Mouse (Mus musculus): ENCODE measurements around the gene Wnt5a. TPM values are rescaled to one million over a fixed set of nuclear protein-coding genes. Genes with fewer than 3 reads are reported as not detected.

Wnt5a gene
- total RNA-seq, 2 experiments from 2014 or later = 10.0 to 11.3 TPM

DNA sequence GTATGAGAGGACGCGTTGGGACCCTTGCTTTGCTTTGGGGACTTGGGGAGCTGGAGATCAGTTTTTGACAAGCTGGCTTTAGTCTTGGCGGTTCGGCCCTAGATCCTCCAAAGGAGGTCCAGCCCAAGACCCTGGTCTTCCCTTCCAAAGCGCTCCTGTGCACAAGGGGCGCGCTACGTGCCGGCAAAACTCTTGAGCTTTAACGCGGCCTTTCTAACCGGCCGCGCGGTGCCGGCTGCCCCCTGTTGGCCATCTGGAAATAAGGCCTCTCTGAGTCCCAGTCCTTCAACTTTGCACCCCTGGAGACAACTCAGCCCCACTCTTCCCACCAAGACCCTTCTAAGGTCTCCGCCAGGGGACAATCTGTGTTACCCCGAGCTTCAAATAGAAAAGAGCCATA lies 2.9 kb downstream of the Wnt5a start:
- DNase-seq (ENCODE audit: extremely low spot score in 1 of 2, low spot score in 2 of 2) = peak; percentile 32 to 75
- intact Hi-C loops (cut with DNase I) = loop anchor here (2.0 to 10.0 kb wide), 3 partner anchors 415 to 701 kb away; no protein-coding TSS in a partner anchor

- DNase-seq (ENCODE audit: extremely low spot score in 1 of 2, low spot score in 2 of 2) = no peak
- intact Hi-C loops (cut with DNase I) = loop anchor here (5.0 to 10.0 kb wide), 2 partner anchors 416 to 504 kb away; no protein-coding TSS in a partner anchor
Measured at GRCm38 (mm10) chr14:28508288-28509258, 4.0 kb downstream of the Wnt5a start.

DNA sequence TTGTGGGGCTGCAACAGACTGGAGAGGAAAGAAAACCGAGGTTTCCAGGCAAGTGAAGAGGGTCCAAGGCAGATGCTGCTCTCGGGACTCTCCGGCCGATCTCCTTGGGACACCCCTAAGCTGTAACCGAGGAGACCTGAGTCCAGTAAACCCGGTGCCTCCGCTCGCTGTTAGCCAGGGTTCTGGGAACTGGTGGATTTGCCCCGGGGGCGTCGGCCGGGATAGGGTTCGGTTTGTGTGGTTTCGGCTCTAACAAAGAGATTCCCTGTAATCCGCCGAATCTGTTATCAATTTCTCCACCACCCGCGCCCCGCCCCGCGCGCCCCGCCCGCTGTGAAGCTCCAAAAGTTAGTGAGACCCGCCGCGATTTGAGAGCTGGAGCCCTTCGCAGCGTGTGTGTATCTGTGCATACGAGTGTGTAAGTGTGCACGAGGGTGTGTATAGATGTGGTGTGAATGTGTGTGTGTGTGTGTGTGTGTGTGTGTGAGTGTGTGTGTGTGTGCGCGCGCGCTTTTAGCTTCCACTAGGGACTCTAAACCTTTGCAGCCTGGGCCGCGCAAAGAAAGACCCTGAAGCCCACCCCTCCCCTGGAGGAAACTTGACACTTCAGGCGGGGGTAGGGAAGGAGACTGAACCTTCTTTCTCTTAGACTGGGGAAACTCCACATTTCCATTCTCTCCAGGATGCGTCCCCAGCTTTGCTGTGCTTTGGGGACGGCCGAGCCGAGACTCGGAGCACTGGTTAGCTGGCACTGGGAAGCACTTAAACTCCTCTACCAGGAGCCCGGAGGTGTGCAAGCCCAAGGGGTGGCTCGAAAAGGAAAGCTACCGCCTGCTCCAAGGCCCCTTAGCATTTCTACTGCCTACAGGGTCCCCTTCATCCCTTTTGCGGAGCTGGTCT lies 5.1 kb downstream of the Wnt5a start:
- intact Hi-C loops (cut with DNase I) = loop anchor here (5.0 to 10.0 kb wide), 4 partner anchors 225 to 585 kb away; no protein-coding TSS in a partner anchor
- DNase-seq (ENCODE audit: extremely low spot score in 1 of 2, low spot score in 2 of 2) = peak in 1 of 2 experiments; percentile 36

GRCm38 (mm10) chr14:28510341-28511028 lies 5.9 kb downstream of the Wnt5a start:
- intact Hi-C loops (cut with DNase I) = loop anchor here (10.0 kb wide), 2 partner anchors 226 to 584 kb away; no protein-coding TSS in a partner anchor
- peak in 1 of 2 experiments; percentile 47 for DNase-seq (ENCODE audit: extremely low spot score in 1 of 2, low spot score in 2 of 2)

DNA sequence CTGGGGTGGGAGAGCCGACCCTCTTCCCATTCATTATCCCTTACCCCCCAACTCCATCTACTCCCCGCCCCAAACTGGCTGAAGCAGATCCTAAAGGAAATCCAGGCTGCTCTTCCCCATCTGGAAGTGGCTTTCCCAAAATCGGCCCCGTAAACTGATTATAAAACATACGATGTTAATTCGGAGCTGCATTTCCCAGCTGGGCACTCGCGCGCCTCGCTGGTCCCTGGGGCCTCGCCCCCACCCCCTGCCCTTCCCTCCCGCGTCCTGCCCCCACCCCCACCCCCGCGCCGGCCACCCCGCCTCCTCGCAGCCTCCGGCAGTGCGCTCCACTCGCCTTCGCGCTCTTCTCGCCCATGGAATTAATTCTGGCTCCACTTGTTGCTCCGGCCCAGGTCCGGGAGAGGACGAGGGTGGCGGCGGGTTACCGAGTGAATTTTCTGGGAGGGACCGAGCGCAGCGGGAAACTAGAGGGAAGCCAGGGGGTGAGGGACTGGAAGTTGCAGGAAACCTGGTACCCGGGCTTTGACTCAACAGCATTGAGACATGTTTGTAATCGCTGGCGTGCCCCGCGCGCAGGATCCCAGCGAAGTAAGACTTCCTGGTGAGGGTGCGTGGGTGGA lies 6.6 kb downstream of the Wnt5a start:
- intact Hi-C loops (cut with DNase I) = loop anchor here (10.0 kb wide), 2 partner anchors 226 to 584 kb away; no protein-coding TSS in a partner anchor
- DNase-seq (ENCODE audit: extremely low spot score in 1 of 2, low spot score in 2 of 2) = peak in 1 of 2 experiments; percentile 32

- DNase-seq (ENCODE audit: extremely low spot score in 1 of 2, low spot score in 2 of 2) = no peak
- intact Hi-C loops (cut with DNase I) = loop anchor here (10.0 kb wide), 2 partner anchors 228 to 582 kb away; no protein-coding TSS in a partner anchor
Measured at GRCm38 (mm10) chr14:28512805-28513590, 8.4 kb downstream of the Wnt5a start.

GRCm38 (mm10) chr14:28514171-28514570 lies 9.6 kb downstream of the Wnt5a start:
- intact Hi-C loops (cut with DNase I) = loop anchor here (10.0 kb wide), 2 partner anchors 229 to 581 kb away; no protein-coding TSS in a partner anchor
- DNase-seq (ENCODE audit: extremely low spot score in 1 of 2, low spot score in 2 of 2) = no peak

DNA sequence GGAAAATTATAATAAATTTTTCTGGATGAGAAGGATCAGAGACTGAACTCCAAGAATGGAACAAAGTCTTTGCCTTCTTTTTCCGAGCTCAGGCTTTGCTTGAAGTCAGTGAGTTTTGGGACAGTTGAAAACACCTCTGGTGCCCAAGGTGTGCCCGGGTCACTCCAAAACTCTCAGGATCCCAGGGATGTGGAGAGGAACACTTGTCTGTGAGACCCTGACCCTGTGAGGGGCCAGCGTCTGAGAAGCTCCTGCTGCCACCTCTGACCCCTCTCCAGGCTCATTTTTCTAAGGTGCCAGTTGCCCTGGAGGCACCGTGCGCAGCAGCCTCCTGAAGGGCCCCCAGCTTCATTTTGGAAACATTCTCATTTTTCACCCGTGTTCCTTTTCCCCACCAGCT lies 10.8 kb downstream of the Wnt5a start:
- intact Hi-C loops (cut with DNase I) = loop anchor here (10.0 kb wide), 2 partner anchors 231 to 579 kb away; no protein-coding TSS in a partner anchor
- DNase-seq (ENCODE audit: extremely low spot score in 1 of 2, low spot score in 2 of 2) = no peak

DNA sequence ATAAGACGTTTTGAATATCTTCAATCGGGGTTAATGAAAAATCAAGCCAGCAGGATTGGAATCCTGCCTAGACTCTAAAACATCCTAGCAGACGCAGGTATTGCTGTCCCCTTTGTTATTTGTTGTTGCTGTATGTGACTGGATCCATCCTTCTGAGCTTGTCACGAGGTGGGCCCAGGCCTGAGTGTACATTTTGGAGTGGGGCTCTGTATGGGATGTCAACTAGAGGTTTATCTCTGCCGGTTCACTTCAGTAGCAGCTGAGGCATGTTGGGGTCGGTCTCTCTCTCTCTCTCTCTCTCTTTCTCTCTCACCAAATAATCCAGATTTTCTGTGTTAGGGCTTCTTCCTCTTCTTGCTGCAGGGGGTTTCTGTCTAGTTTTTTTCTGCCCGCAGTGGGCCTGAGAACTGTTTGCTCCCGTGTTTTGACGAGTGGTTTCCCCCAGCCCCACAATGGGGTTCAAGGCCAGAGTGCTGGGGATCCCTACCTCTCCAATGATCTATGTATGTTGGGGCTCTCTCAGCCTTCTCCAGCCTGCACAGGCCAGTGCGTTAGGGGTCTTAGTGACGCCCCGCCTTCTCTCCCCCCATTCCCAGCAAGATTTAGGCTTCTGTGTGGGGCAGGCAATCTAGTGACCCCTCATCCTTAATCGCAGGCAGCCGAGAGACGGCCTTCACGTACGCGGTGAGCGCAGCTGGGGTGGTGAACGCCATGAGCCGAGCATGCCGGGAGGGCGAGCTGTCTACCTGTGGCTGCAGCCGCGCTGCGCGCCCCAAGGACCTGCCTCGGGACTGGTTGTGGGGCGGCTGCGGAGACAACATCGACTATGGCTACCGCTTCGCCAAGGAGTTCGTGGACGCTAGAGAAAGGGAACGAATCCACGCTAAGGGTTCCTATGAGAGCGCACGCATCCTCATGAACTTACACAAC lies 13.3 kb downstream of the Wnt5a start:
- DNase-seq (ENCODE audit: extremely low spot score in 1 of 2, low spot score in 2 of 2) = no peak
- intact Hi-C loops (cut with DNase I) = loop anchor here (10.0 kb wide), 2 partner anchors 233 to 577 kb away; no protein-coding TSS in a partner anchor

DNA sequence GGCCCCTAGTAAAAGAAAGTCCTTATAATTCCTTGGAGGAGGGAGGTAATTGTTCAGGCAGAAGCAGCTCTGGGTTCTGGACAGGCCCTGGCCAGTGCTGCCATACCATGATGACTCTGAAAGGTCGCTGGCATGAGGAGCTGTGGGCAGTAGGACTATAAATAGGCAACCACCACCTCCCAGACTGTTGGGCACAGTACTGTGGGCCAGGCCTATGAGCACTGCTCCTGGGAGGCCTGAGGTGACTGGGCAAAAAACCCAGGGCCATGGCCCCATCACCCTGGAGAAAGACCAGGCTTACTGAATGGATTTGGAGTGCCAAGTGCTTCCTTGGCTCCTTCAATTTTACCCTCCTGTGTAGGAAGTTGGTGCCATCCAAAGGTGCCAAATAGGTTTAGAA lies 16.6 kb downstream of the Wnt5a start:
- no peak for DNase-seq (ENCODE audit: extremely low spot score in 1 of 2, low spot score in 2 of 2)
- intact Hi-C loops (cut with DNase I) = no loop called here

DNA sequence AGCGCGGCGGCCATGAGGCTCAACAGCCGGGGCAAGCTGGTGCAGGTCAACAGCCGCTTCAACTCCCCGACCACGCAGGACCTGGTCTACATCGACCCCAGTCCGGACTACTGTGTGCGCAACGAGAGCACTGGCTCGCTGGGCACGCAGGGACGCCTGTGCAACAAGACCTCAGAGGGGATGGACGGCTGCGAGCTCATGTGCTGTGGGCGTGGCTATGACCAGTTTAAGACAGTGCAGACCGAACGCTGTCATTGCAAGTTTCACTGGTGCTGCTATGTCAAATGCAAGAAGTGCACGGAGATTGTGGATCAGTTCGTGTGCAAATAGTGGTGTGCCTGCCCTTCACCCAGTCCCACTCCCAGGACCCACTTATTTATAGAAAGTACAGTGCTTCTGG lies 18.1 kb downstream of the Wnt5a start:
- no peak for DNase-seq (ENCODE audit: extremely low spot score in 1 of 2, low spot score in 2 of 2)
- intact Hi-C loops (cut with DNase I) = no loop called here

DNA sequence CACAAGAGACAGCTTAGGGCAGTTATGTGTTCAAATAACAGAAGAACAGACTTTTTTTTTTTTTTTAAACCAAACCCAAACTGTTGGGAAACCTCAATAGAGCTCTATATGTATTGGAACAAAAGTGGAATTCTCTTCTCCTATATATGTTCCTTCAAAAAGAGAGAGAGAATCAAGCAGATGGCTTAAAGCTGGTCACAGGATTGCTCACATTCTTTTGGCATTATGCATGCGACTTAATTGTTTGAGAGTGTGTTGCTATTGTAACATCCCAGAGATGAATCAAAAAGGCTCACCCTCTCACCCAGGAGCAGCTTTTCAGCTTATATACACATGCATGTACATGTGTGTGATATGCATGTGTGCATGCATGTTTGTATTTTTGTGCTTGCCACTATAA lies 21.0 kb downstream of the Wnt5a start:
- intact Hi-C loops (cut with DNase I) = no loop called here
- DNase-seq (ENCODE audit: extremely low spot score in 1 of 2, low spot score in 2 of 2) = no peak

- no peak for DNase-seq (ENCODE audit: extremely low spot score in 1 of 2, low spot score in 2 of 2)
- intact Hi-C loops (cut with DNase I) = no loop called here
Measured at GRCm38 (mm10) chr14:28528151-28528685, 23.7 kb downstream of the Wnt5a start.

- intact Hi-C loops (cut with DNase I) = no loop called here
- no peak for DNase-seq (ENCODE audit: extremely low spot score in 1 of 2, low spot score in 2 of 2)
Measured at GRCm38 (mm10) chr14:28531531-28531930, 27.0 kb downstream of the Wnt5a start.

DNA sequence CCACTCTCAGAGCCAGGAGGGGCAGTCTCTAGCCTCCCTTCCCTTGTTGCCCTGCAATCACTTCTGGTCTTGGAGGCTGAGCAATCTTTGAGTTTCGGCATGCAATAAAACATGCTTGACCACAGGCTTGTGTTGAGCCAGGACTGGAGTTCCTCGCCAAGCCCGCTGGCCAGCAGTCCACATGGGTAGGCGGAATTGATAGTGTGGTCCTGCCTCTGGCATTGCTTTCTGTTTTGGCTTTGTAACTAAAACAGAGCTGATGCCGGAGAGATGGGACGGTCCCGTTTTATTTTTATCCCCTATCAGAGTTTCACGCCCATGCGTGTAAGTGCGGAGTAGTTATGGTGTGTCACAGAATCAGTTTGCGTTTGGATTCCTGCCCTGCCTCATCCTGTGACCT lies 28.4 kb downstream of the Wnt5a start:
- DNase-seq (ENCODE audit: extremely low spot score in 1 of 2, low spot score in 2 of 2) = no peak
- intact Hi-C loops (cut with DNase I) = no loop called here

DNA sequence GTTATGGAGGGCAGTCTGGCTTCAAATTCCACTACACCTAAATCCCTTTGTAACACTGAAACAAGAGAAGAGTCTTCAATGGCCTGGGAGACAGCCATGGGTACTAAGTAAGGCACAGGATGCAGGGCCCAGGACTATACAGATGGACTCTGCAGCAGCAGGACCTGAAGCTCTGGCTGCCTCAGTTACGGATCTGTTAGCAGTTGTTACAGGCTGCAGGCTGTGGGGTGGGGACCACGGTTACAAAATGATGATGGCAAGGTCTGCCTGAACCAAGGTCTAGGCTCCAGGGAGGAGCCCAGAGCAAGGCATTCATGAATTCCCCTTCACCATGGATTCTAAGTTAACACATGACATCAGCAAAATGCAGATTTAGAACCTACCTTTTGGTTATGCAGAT lies 29.3 kb downstream of the Wnt5a start:
- no peak for DNase-seq (ENCODE audit: extremely low spot score in 1 of 2, low spot score in 2 of 2)
- intact Hi-C loops (cut with DNase I) = no loop called here
